Mouse (Mus musculus): ENCODE results near the gene E030030I06Rik.
A peak's percentile ranks its signal among the peaks of the same experiment; 100 is the strongest.
"Not testable (repeated sequence)": the region's sequence is repeated elsewhere in the genome, so short reads cannot be mapped to it uniquely, and the experiment has no call there.

The E030030I06Rik gene

DNA sequence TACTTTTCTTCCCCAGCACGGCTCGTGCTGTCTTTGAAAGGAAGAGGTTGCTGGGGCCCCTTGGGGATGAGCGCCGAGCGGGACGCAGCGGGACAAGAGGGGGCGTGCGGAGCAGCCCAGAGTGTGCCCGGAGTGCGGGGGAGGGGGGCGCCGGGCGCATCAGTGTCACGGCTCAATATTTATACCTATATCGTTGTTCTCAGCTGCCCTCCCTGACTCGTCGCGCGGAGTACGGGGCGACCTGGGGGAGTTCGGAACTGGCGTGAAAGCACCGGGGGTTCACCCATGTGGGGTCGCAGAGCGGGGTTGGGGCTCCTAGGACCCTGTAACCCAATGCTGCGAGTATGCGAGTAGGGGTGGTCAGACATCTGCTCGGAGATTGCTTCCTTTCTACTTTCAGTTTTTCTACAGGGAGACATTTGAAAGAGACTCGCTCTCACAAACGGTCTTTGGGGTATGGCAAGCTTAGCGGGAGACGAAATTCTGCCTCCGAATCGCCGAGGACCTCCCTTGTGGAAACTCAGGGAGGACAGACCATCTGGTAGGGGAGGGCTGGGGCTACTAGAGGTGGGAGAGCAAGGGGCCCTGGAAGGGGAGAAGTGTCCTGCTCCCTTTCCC lies at the start of gene E030030I06Rik:
Gene E030030I06Rik (minus strand): TSS at position 198 of the 618 bp plus-strand sequence.
- no peak for DNase-seq (ENCODE audit: low spot score)

DNA sequence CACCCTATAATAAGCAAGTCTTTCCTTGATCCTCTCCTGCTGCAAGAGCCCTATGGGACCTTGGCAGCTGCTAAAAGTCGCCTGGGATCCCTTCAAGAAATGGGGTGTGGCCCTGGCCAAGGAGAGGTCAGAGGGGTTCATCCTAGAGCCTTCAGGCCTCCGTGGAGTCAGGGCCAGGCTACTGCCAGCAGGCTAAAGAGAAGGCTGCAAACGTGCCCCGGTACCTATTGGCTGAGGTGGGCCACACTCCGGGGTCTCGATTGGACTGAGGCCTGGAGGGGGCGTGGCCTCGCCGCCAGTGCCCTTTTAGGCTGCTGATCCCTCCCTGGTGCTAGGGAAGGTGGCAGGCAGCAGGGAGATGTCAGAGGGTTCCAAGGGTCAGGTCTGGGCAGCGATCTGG lies 42.0 kb upstream of the E030030I06Rik start:
- not testable (repeated sequence) for DNase-seq (ENCODE audit: low spot score)

DNA sequence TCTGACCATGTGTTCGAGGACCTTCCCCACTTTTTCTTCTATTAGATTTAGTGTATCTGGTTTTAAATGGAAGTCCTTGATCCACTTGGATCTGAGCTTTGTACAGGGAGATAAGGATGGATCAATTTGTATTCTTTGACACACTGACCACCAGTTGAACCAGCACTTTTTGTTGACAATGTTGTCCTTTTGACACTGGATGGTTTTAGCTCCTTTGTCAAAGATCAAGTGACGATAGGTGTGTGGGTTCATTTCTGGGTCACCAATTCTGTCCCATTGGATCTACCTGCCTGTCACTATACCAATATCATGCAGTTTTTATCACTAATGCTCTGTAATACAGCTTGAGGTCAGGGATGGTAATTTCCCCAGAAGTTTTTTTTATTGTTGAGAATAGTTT lies 27.4 kb upstream of the E030030I06Rik start:
- not testable (repeated sequence) for DNase-seq (ENCODE audit: low spot score)

DNA sequence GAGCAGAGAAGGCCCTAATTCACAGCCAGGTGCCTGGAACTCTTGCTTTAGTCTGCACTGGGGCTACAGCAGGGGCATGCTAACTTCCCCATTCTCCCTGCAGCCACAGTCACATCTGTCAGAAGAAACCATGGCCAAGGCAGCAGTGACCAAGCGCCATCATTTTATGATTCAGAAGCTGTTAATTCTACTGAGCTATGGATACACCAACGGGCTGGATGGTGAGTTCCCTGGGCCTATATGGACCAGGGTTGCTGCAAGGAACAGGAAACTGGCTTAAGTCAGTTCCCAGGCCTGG lies 25.1 kb upstream of the E030030I06Rik start:
- DNase-seq (ENCODE audit: low spot score) = not testable (repeated sequence)

DNA sequence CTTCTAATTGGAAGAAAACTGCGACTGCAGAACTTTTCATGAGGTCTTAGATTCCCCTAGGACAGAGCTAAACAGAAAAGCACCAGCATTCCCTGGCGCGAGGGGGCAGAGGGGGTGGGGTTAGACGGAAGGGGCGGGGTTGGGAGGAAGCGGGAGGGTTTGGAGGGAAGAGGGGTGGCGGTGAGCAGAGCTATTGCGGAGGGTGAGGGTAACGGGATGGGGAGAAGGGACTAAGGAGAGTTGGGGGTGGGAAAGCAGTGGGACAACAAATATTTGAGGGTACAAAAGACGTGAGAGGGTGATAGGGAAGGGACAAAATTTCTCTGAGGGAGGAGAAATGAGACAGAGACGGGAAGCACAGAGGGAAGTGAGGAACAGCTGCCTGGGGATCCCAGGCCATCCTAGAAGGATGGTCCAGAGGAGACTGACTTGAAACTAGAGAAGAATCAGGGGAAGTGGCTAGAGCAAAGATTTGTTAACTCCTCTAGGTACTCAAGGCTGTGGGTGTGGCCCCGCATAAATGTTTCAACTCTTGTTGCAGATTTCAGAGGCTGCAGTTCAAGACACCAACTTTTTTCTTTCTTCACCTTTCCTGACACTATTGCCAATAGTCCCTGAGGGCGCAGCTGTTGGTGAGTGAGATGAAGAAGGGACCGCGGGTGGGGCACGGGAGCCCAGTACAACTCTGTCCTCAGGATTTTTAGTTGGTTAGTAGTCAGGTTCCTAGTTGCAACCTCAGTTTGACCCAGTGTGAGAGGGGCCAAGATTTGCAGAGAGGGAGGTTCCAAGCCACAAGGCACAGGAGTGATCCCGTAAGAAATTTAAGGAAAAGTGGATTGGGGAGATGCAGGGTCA lies 24.5 kb upstream of the E030030I06Rik start:
- DNase-seq (ENCODE audit: low spot score) = not testable (repeated sequence)

DNA sequence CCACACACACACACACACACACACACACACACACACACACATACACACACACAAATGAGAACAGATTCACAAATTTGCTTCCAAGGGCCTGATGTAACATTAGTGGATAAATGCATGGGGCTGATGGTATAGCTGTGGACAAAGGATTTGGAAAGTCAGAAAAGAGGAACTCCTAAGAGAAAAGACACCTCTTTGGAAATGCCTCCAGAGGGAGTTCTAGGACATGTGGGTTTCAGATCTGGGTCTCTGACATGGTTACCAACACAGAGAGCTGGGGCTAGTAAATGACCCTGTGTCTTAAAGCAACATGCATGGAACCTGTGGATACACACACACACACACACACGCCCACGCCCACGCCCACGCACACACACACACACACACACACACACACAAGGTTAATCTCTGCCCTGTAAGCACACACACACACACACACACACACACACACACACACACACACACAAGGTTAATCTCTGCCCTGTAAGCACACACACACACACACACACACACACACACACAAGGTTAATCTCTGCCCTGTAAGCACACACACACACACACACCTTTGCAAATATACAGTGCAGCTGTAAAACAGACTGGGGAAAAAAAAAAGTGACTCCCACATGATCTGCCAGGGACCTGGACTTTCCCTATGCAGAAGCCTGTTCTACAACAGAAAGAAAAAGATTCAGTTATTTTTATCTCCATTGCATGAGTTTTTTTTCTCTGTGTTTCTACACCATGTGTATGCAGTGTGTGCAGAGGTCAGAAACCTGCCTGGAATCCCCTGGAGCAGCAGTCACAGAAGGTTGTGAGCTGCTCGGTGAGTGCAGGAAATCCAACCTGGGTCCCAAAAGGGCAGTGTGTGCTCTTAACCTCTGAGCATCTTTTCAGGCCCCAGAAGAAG lies 23.6 kb upstream of the E030030I06Rik start:
- not testable (repeated sequence) for DNase-seq (ENCODE audit: low spot score)

DNA sequence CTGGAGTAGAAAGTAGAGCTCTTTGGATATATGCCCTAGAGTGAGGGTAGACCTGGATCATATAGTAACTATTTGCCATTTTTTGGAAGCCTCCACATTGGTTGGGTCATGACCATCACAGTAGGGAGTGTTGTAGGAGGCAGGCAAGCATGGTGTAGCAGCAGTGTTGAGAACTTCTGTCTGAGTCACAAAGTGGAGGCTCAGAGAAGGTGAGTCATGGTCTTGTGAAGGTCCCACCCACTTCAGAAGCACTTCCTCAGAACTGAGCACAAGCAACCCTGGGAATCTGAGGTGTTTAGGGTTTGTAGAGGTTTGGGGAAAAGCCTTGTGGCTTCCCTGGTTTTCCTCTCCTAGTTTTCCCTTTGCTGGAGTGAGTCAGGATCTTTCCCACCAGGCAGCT lies 20.0 kb upstream of the E030030I06Rik start:
- not testable (repeated sequence) for DNase-seq (ENCODE audit: low spot score)

DNA sequence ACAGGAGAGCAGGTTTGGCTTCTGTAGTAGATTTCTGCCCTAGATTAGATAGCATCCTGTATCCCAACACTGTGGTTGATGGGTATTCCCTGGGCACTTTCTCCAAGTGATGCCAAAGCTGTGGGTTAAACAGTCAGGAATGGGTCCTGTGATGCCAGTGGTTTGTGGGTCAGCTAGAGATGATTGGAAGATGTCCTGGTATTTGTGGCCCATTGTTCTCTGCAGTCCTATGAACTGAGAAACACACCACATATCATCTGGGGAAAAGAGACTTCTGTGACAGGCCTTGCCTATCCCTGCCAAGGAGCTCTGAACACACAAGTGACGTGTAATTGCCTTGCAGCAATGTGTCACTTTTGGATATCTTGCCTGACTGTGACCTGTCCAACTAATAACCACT lies 18.0 kb upstream of the E030030I06Rik start:
- DNase-seq (ENCODE audit: low spot score) = not testable (repeated sequence)

DNA sequence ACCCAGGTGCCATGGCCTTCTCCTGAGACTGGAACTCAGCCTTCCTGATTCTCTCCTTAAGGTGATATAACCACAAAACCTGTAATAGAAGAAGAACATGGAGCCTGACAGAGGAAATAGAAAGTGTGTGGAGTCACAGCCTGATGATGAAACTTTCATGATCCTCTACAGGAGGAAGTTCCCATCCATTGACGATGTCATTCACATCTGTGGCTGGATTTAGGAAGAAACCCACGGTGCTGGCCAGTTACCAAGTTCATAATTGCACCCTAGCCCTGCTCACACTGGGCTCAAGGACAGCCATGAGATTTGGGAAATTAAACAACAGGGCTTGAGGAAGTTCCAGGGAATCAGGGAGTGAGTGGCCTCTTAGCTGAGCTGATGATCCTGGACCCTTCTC lies 17.0 kb upstream of the E030030I06Rik start:
- not testable (repeated sequence) for DNase-seq (ENCODE audit: low spot score)

DNA sequence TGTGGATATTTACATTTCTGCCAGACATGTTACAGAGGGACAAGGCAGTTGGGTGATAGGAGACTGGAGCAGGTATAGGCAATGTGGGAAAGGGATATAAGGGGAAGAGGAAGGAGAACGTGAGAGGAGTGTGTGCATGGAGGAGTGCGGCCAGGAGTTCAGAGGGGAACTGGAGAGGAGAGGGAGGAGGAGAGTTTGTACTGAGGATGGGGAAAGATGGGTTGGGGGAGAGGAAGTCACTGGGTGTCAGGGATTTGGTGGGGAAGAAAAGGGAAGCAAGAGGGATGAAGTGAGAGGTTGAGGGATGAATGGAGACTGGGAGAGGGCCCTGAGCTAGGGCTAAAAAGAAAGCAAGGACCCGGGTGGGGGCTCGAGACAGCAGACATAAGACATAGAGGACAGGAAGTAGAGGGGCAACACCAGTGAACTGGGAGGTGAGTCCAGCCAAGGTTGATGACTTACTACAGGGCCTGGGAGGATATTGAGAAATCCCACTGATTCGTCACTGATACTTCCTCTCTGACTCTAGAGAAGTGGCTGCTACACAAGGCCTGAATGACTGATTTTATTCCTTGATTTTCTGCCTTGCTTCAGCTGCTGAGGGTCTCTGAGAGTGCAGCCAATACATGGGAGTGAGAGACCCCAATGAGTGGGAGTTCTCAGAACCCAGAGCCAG lies 16.4 kb upstream of the E030030I06Rik start:
- DNase-seq (ENCODE audit: low spot score) = not testable (repeated sequence)

DNA sequence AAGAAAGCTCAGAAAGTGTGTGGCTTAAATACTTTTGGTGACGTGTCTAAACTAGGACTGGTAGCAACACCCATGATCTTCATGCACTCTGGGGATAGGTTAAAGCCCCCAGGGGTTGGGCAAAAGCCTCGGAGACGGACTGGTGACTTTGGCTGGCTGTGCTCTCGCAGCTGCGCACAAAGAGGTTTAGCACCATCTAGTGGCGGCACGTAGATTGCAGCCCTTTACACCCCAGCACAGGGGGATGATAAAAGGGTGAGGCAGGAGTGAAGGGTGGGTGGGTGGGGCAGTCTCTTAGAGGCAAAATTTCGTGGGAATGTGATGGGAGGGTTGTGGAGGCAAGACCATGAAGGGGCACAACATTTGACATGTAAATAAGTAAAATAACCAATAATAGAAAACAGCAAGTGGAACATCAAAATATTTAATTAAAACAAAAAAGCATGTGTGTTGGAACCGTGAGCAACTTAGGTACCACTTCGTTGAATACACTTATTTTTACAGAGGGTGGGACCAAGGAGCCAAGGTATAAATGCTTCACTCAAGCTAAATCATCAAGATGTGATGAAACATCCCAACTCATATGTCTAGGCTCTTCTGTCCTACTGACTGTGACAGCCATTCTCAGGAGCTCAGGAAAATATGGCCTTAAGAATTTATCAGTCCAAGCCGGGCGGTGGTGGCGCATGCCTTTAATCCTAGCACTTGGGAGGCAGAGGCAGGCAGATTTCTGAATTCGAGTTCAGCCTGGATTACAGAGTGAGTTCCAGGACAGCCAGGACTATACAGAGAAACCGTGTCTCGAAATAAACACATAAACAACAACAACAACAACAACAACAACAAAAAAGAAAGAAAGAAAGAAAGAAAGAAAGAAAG lies 14.9 kb upstream of the E030030I06Rik start:
- peak; percentile 49 for DNase-seq (ENCODE audit: low spot score)

DNA sequence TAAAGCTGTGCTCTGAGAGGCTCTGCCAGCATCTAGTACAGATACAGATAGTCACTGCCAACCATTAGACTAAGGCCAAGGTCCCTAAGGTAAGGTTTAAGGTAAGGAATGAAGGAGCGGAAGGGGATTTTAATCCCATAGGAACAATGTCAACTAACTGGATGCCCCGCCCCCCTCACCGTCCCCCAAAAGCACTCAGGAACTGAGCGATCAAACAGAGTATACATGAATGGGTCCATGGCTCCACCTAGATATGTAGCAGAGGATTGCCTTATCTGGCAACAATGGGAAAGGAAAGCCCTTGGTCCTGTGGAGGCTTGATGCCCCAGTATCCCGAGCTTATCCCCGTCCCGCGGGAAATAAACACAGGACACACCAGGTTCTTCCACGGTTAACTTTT lies 14.2 kb upstream of the E030030I06Rik start:
- not testable (repeated sequence) for DNase-seq (ENCODE audit: low spot score)

DNA sequence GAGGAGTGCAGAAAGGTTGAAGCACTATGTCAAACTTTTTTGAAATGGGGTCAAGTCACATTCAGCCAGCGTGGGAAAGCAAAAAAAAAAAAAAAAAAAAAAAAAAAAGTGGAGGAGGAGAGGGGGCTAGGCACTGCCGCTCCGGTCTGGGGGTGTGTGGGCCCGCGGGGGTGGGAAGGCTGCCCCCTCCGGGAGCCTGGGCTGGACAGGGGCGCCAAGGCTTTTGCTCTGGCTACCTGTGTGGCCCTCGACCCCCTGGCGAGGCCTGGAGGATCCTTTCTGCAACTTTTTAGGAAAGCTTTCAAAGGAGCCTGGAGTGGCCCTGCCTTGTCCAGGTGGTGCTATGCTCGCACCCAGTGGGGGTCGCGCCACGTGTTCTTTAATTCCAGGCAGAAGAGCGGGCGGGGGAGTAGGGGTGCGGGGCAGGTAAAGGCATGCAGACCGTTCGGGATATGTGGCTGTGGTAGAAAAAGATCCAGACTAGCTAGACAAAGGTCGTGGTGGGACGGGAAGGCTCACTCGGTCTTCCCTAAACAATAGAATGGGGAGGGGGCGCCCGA lies 10.6 kb upstream of the E030030I06Rik start:
- DNase-seq (ENCODE audit: low spot score) = no peak

DNA sequence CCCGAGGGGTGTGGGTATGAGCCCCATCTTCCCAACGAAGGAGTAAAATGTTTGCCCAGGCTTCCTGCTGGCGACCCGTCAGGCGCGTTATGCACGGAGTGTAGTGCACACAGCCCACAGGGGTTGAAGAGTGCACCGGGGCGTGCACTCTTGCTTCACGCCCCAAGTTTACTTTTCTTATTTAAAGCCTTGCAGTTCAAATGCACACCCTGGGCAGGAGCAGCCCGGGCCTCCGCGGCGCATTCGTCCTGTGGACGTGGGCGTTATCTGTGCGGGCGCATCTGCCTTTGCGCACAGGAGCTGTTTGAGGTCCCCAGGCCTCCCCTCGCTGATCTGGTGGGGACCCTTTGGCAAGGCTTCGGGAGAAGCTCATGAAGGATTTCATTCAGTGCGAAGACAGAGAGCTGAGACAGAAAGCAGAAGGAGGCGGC lies 10.1 kb upstream of the E030030I06Rik start:
- no peak for DNase-seq (ENCODE audit: low spot score)

DNA sequence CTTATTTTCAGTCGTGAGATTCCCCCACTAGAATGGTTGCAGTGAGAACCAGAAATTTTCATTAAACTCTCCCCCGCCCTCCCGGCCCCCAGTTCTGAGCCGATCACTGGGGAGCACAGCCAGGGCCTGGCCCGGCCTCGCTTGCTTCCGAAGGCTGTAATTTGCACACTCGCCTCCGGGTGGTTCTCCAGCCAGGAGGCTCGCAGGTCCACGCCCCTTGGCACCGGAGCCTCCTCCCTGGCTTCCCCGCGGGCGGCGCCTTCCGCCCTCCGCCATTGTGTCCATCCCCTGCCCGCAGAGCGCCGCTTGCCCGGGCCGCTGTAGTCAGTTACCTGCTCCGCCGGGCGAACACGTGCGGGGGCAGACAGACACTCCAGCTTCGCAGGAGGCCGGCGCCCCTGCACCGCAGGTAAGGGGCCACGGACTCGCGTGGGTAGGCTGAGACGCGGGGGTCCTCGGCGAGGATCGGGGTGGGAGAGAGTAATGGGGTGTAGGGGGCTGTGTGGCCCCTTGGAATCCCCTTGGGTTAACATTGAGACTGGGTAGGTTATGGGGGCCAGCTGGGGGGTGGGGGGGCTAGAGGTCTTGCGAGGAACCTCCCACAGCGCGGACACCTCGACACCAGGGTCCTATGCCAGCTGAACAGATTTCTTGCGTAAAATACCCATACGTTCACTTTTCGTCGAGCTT lies 9.4 kb upstream of the E030030I06Rik start, which contains the start of the genes Raet1e and H60b:
Gene Raet1e (plus strand): TSS at position 260 of the 690 bp plus-strand sequence.
Gene H60b (plus strand): TSS at position 277 of the 690 bp plus-strand sequence.
- not testable (repeated sequence) for DNase-seq (ENCODE audit: low spot score)

DNA sequence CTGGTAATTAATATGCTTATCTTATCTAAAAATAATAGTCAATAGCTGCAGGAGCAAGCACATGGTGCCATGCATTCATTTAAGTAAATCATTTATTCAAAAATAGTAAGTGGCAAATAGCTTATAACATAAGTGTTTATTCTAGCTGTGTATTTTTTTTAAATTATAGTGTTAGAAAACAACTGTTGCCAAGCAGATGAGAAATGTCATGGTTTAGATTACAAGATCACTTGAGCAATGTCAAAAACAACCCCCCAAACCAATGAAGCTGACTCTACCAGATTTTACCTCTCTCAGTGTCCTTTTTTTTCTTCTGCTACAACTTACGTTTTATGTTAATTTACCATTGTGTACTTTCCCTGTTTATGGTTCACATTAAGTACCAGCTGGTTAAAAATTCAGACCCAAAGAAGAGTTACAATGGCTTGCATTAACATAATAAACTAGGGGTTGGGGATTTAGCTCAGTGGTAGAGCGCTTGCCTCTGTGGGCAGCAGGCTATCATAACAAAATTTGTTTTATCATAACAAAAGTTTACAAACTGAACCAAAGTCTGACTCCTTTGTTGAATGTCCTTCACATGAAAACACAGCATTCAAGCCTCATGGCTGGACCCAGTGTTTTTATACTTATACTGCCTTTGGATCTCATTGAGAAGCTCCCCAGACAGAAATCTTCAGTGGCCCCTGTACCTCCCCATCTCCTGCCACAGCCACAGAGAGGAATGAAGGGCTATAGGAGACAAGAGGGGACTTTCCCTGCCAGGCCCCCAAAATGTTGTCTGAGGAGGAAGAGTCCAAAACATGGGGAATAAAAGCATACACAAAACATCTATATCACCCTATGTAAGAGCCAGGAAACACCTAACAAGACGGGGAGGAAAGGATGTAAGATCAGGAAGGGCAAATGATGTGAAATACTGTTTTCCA lies 6.1 kb upstream of the E030030I06Rik start:
- DNase-seq (ENCODE audit: low spot score) = no peak

DNA sequence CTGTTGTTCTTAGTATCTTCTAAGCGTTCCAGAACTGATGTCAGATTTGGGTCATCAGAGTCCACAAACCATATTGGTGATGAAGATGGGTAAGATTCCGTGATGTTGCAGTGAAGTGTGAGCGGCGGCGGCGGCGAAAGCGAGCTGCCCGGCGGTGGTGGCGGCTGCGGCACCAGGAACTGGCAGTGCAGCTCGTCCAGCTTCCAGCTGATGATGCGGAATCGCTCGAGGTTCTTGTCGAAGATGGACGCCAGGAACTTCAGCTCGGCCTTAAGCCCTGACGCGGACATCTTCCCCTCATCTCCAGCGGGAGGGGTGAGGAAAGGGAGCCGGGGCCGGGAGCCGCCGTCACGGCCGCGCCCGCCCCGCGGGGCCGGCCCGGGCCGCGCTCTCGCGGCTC lies 5.1 kb upstream of the E030030I06Rik start:
- DNase-seq (ENCODE audit: low spot score) = not testable (repeated sequence)

DNA sequence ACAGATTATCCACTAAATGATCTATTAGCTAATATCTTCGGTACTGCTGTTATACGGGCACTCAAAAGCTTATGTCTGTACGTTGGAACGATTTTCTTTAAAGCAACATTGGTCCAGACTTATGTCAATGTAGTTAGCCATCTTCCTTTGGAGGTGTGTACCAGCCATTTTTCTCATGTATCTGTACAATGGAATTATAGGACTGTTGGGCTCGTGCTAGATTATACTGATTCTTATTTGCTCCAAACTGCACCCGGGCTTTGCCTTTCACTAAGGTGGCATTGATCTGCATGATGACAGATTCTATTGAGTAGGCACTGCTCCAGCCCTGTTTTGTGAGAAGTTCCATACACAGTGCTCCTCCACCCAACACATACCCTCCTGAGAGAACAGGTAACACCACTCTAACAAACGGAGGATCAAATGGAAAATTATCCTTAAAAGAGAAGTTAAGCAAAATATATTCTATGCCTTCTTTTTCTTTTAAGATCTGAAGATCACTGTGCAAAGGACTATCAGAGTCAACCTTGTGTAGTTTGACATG lies 4.1 kb upstream of the E030030I06Rik start:
- DNase-seq (ENCODE audit: low spot score) = not testable (repeated sequence)
